Mouse (Mus musculus) left cerebral cortex, postnatal 4 days (tissue): ENCODE measurements around the gene Sema4g. TPM values are rescaled to one million over a fixed set of nuclear protein-coding genes. Genes with fewer than 3 reads are reported as not detected.
A peak's percentile ranks its signal among the peaks of the same experiment; 100 is the strongest.

Experiments used
- DNase-seq: peaks from one replicate; pipeline ENCODE4 v3.0.0-alpha.2; 2022
- intact Hi-C: fragments of 180-260 bp; cut with DNase I; formaldehyde crosslinking; loops from one replicate; pipeline ENCODE4 v1.15.1; 2025
- total RNA-seq, 2 experiments: library from RNA; stranded (reverse); gene quantifications; 2 replicates each; pipeline ENCODE4 v1.2.3; 2021

Gene Sema4g
- total RNA-seq, 2 experiments from 2014 or later = 116 to 123 TPM

GRCm38 (mm10) chr19:45002301-45002700 lies 13.4 kb downstream of the Sema4g start:
- intact Hi-C loops = no loop called here

DNA sequence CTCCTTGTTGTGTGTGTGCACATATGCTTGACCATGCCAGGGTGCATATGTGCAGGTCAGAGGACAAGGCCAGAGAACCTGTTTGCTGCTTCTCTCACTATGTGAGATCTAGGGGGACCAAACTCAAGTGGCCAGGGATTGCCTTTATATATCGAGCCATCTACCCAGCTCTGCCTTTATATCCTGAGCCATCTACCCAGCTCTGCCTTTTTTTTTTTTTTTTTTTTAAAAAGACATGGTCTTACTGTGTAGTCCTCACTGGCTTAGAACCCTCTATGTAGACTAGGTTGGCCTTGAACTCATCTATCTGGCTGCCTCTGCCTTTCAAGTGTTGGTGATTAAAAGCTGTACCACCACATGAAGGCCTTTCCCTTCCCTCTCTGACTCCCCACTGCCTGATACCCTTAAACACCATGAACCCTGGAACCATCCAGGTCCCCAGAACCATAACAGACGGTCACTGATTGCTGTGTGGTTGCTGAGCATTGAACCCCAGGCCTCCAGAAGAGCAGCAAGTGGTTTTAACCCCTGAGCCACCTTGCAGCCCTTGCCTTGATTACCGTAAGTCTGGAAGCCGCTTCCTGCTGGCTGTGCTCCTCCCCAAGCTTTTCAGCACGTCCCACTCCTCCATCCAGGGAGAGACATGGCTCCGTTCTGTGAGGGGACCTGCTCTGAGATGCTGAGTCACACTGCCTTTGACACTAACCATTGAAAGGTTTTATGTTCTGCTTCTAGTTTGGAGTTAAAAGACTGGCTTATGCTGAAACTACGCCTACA lies 15.0 kb downstream of the Sema4g start:
- intact Hi-C loops = no loop called here
- DNase-seq = no peak

More at GRCm38 (mm10) chr19:45002301-45002700, 13.4 kb downstream of the Sema4g start:
- DNase-seq = no peak

DNA sequence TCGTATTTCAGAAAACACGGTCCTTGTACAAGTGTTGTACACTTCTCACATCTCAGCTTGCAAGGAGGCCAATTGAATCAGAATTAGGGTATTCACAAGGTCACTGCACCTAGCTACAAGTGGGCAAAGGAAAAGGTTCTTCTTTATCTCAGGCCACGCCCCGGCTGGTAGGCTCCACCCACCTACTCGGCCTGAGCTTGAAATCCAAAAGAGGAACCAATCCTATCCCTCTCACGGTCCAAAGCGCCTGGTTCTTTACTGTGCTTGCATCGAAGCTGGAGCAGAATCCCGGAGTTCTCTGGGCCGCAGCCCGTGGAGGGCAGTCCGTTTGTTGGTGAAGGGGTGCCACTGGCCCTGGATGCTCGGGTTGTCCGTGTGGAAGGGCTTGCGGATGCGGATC lies 16.5 kb downstream of the Sema4g start, which contains the start of gene Twnk:
Gene Twnk, plus strand, starts transcription at position 220 of the 400 bp plus-strand sequence.
- DNase-seq = no peak
- intact Hi-C loops = no loop called here

DNA sequence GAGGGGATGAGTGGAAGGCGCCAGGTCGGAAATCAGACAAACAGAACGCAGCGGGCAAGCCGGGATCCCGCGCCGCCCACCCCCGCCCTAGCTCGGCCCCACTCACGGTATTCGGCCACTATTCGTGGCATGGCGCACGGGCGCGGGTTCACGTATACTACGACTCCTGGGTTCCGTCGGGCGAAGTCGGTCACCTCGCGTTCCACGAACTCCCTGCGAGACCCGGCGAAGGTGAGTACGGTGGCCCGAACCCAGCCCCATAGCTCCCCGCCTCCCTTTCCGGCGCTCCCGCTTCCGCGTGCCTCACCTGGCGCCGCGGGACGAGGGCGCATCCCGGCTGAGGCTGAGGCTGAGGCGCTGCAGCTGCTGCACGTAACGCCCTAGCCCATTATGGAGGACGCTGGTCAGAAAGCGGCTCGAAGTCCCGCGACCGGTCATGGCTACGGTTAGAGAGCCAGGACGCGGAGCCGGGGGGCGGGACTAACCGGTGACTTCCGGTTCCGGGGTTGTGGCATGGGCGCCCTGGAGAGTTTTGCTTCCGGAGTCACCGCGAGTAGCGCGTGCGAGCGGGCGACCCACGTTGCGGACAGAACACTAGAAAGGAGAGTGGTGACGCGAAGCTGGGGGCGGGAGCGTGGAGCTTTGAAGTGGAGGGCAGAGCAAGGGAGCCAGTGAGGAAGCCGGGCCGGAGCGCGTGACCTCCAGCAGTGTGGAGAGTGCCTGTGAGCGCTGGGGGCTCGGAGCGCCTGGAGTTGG lies 17.2 kb downstream of the Sema4g start, which contains the start of gene Mrpl43:
Gene Mrpl43, minus strand, starts transcription at position 486 of the 756 bp plus-strand sequence.
- DNase-seq = peak; percentile 96
- intact Hi-C loops = no loop called here

GRCm38 (mm10) chr19:45007021-45007420 lies 18.1 kb downstream of the Sema4g start:
- intact Hi-C loops = no loop called here
- no peak for DNase-seq

DNA sequence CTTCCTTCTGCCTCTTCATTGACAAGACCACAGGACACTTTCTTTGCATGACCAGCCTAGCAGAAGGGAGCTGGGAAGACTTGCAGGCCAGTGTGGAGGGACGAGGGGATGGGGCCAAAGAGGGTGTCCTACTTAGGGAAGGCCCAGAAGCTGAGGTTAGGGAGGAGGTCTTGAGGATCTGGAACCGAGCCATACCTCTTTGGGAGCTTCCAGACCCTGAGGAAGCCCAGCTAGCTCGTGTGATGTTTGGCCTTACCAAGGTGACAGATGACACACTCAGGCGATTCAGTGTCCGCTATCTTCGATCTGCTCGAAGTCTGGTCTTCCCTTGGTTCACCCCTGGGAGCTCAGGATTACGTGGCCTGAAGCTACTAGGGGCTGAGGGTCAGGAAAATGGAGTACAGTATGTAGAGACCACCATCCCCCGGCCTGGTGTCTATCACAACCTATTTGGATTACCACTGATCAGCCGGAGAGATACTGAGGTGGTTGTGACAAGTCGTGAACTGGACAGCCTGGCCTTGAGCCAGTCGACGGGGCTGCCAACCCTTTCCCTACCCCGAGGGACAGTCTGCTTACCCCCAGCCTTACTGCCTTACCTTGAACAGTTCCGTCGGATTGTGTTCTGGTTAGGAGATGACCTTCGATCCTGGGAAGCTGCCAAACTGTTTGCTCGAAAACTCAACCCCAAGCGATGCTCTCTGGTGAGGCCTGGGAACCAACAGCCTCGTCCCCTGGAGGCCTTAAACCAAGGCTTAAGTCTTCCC lies 18.7 kb downstream of the Sema4g start:
- intact Hi-C loops = no loop called here

DNA sequence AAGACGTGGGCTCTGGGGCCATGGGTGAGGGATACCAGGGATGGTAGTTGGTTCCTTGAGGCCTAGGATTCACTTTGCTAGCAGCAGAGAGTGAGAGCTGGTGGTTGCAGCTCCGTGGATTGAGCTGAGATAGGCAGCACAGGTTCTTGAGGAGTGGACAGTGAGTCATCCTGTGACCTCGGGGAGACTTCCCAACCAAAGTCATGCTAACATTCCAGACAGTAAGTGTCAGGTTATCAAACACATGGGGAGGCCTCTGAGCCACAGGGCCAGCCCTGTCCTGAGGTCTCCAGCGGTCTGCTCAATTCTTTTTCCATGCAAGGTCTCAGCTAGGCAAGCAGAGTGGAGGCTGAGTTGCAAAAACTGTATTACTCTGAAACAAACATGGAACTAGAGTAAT lies 21.7 kb downstream of the Sema4g start:
- DNase-seq = no peak
- intact Hi-C loops = no loop called here

More for the DNA sequence above, 18.7 kb downstream of the Sema4g start:
- DNase-seq = no peak

DNA sequence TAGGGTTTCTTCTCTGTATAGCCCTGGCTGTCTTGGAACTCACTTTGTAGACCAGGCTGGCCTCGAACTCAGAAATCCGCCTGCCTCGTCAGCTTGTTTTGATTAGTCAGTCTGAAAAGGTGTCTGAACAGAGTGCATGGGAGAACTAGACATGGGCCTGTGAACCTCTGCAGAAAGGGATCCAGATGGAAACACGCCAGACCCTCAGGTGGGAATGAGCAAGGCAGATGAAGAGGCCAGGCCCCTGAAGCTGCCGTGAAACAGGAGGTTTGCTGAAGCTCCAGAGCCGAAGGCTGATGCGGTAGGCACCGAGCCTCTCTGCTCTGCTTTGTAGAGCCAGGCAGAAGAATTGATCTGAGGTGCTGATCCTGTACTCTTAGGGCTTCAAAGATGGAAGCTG lies 23.3 kb downstream of the Sema4g start:
- intact Hi-C loops = no loop called here
- DNase-seq = no peak

- intact Hi-C loops = no loop called here
- DNase-seq = no peak
Observed at GRCm38 (mm10) chr19:45012636-45013035, 23.7 kb downstream of the Sema4g start.

DNA sequence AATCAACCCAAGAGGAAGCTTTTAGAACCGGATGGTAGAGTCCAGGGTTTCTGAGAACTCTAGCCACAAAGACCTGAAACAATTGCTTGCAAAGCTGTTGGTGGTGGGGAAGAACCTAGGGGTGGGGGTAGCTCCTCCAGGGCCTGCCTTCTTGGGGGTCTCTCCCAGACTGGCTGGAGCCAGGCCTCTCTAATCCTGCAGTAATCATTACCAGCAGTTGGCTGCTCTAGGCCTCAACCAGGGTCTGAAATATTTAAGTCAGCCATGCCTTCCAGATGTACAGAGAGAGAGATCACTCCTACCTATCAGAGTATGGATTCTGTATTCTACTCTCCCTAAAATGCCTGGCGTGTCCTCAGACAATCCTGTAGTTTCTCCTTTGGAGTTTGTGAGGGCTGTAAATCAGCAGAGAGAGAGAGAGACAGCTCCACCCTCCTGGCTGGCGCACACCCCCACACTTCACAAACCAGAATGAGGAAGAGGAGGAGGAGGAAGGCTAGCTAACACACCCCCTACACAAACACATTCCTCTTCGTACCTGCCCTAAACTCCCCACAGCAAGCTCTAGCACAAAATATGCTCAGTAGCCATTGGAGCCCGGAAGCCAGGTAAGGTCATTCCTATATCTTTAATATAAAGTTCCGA lies 24.8 kb downstream of the Sema4g start:
- intact Hi-C loops = no loop called here
- DNase-seq = no peak

GRCm38 (mm10) chr19:45014335-45014971 lies 25.6 kb downstream of the Sema4g start, which contains the start of gene Lzts2:
Lzts2 (plus strand) TSS chr19:45014414.
- intact Hi-C loops = no loop called here
- DNase-seq = no peak

DNA sequence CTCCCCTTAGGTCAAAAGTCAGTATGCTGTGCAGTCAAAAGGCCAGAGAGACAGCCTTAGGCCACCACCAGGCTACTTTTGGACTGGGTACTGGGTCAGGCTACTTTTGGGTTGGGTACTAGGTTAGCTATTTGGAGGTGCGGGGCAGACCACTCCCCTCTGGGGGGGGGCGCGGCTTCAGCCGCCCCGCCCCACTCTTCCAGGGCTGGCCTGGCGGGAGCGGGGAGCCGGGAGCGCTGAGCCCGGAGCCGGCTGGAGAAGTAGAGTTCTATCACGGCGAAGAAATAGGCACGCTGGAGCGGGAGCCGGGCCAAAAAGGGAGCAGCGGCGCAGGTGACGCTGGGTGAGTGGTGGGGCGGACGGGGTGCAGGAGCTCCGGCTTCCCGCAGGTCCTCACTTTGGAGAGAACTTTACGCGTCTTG lies 26.1 kb downstream of the Sema4g start:
- intact Hi-C loops = no loop called here
- no peak for DNase-seq

DNA sequence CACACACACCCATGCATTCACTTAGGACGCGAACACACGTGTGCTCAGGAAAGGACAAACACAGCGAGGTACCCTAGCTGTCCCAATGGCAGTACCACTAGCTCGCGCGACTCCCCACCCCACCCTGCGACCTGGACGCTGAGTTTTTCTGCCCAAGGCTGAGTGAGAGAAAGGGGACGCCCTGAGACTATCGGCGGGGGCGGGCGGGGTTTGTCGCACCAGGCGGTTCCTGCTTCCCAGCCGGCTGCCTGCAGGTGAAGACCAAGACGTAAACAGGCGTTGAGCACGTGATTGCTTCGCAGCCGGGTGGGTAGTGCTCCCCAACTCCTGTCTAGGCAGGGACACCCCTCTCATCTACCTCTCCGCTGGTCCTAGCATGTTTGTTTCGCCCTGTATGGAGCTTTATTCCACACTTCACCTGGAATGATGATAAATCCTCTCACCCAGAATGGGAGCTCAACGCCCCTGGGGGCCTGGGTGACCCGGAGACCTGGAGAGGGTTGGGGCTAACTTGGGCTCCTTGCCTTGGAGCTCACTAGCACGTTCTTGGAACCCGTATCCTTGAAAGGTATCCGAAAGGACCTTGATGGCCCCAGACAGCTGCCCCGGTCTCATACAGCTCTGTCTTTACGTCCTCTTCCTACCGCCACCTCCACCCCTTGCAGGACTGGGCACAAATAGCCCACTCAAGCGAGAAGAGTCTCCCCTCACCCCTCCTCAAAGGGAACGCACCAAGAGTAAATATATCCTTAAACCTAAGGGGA lies 26.8 kb downstream of the Sema4g start:
- intact Hi-C loops = no loop called here

GRCm38 (mm10) chr19:45016341-45017215 lies 27.7 kb downstream of the Sema4g start:
- intact Hi-C loops = loop anchor here (1.0 kb wide), 1 partner anchor 15 kb away; no protein-coding TSS in a partner anchor
- peak; percentile 93 for DNase-seq

More for the DNA sequence above, 26.8 kb downstream of the Sema4g start:
- DNase-seq = peak; percentile 41

DNA sequence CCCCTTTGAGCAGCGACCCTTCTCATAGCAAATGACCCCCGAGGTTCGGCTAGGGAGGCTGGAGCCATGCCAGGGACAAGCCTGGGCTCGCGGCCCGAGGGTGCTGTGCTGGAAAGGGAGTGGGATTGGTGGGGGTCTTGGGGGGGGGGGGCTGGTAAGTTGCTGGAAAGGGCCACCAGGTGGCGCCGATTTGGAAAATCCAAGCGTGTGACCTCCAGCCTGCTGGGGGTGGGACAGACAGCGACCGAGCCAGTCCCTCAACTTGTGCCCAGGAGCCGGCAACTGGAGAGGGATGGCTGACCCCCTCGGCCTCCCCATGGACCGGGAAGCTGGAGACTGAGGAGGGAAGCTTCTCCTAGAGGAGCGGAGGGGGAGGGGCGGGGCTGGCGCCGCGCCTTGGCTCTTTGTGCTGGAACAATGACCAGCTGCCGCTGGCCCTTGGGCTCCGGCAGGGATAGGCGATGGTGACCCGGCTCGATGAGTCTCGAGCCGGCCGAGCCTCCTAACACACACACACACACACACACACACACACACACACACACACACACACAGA lies 28.4 kb downstream of the Sema4g start:
- DNase-seq = peak; percentile 92
- intact Hi-C loops = loop anchor here (1.0 kb wide), 1 partner anchor 14 kb away; no protein-coding TSS in a partner anchor

DNA sequence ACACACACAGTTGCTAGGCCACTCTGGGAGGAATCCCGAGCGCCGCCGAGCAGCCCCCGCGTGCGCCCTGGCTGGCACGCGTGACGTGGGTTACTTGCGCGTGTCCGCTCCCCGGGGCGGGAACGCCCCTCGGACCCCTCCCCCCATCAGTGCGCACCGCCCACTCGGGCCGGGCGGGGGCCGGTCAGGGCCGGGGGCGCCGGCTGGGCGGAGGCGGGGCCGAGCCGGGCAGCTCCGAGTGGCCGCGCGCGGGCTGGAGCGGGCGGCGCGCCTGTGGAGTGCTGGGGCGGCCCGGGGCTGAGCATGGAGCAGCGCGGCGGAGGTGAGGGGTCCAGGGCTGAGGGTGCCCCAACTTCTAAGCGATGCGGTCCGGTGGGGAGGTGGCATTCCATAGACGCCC lies 29.0 kb downstream of the Sema4g start:
- DNase-seq = peak; percentile 92
- intact Hi-C loops = loop anchor here (1.0 to 2.0 kb wide), 2 partner anchors 13 to 29 kb away; partner anchors contain the start of gene Sema4g

DNA sequence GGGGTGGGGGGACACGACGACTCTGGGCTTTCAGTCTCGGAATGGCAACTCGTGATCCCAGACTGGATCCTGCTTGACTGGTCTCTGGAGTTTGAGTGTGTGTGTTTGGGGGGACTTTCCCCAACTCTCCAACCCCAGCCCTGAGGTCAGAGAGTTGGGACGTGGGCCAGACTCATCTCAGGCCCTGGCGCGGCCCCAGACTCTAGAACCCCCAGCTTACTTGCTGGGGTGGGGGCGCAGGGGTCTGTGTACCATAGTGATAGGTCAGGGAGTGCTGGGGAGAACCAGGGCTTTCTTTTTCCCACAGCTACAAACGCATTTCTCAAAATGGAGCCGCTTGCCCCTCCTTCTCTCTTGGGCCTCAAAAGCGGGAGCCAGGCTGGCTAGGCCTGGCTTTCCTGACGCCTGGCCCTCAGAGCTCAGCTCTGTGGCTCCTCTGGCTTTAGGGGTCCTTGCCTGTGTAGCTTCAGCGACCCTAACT lies 29.5 kb downstream of the Sema4g start:
- DNase-seq = no peak
- intact Hi-C loops = loop anchor here (2.0 kb wide), 1 partner anchor 30 kb away; the partner anchor contains the start of gene Sema4g
